Mouse (Mus musculus) forebrain, embryonic 11.5 days (tissue): ENCODE measurements around the gene Eef1akmt3. TPM values are rescaled to one million over a fixed set of nuclear protein-coding genes. Genes with fewer than 3 reads are reported as not detected.

Experiments
- ATAC-seq: fragments of 200-750 bp; cut with Nextera tagmentation; replicated peaks from 2 replicates; pipeline ENCODE4 v1.8.0; 2017; ENCODE audit warnings: moderate TSS enrichment; ENCODE audit not compliant: low FRiP score
- DNase-seq: peaks from one replicate; pipeline ENCODE4 v3.0.0-alpha.2; 2017; ENCODE audit warnings: low spot score
- H3K27ac ChIP-seq: fragments of 300-500 bp; sonication (generic); 2 replicates; pipeline ENCODE4 v1.5.1; 2014; ENCODE audit warnings: low read depth, low read length
- H3K27me3 ChIP-seq: fragments of 300-500 bp; sonication (generic); 2 replicates; pipeline ENCODE4 v1.6.1; 2014; ENCODE audit warnings: mild to moderate bottlenecking, low read length, mixed read lengths; ENCODE audit not compliant: control insufficient read depth, insufficient read depth
- H3K36me3 ChIP-seq: fragments of 300-500 bp; sonication (generic); 2 replicates; pipeline ENCODE4 v1.6.1; 2014; ENCODE audit warnings: mild to moderate bottlenecking, low read length, moderate library complexity, mixed read lengths; ENCODE audit not compliant: control insufficient read depth, insufficient read depth
- H3K4me1 ChIP-seq: fragments of 300-500 bp; sonication (generic); replicated peaks from 2 replicates; pipeline ENCODE4 v1.6.1; 2014; ENCODE audit warnings: low read length, mixed read lengths; ENCODE audit not compliant: control insufficient read depth, insufficient read depth
- H3K4me2 ChIP-seq: fragments of 300-500 bp; sonication (generic); 2 replicates; pipeline ENCODE4 v1.6.1; 2014; ENCODE audit warnings: low read depth, mild to moderate bottlenecking, low read length, moderate library complexity, mixed read lengths; ENCODE audit not compliant: severe bottlenecking
- H3K4me3 ChIP-seq: fragments of 300-500 bp; sonication (generic); 2 replicates; pipeline ENCODE4 v1.5.1; 2014; ENCODE audit warnings: low read depth, low read length
- H3K9ac ChIP-seq: fragments of 300-500 bp; sonication (generic); 2 replicates; pipeline ENCODE4 v1.6.1; 2014; ENCODE audit warnings: low read length
- H3K9me3 ChIP-seq: fragments of 300-500 bp; sonication (generic); 2 replicates; pipeline ENCODE4 v1.6.1; 2016; ENCODE audit warnings: low read length, mixed read lengths; ENCODE audit not compliant: control insufficient read depth
- WGBS: fragments of 180-500 bp; shearing (Covaris S2); extraction: QIAGEN DNeasy Blood & Tissue Kit; methylation state at CpG from one replicate; pipeline ENCODE4 v1.1.7; 2014; 5-methylcytosine and 5-hydroxymethylcytosine counted together
- polyA plus RNA-seq: library from polyadenylated mRNA; unstranded; fragments of >200 nt; fragmentation: Nextera tagmentation; extraction: Ambion mirVana; gene quantifications from 2 replicates; pipeline ENCODE4 v1.2.1, GENCODE M21; 2014

Eef1akmt3 gene
- polyA plus RNA-seq, 1 experiment from 2014 or later = 0.11 TPM

GRCm38 (mm10) chr10:127080901-127081780 is 39.8 kb upstream of the Eef1akmt3 start:
- no peak for ATAC-seq
- Histone ChIP-seq H3K4me2 (peak overlapping the region; percentile 100), H3K27ac (no peak overlapping the region), H3K4me1 (peaks cover 27% of the 10 kb centered on the region; the same call in 1 of the 2 replicates), H3K27me3 (peaks cover 49% of the 10 kb centered on the region), H3K4me3 (peak overlapping the region; percentile 24), H3K9me3 (no peaks in the 10 kb centered on the region), H3K9ac (peak overlapping the region; percentile 32), H3K36me3 (no peaks in the 10 kb centered on the region)
- no peak for DNase-seq
- 2% methylated on average over 48 of the region's 48 CpGs for WGBS

- under 1% methylated on average over 57 of the region's 70 CpGs for WGBS
- H3K9me3 ChIP-seq = no peaks in the 10 kb centered on the region
- peak overlapping the region; percentile 100 for H3K4me2 ChIP-seq
- DNase-seq (peak; percentile 77), ATAC-seq (0 out of 2 replicates have a peak, but pooled peaks have one; percentile 14)
- no peaks in the 10 kb centered on the region for H3K36me3 ChIP-seq
- peak overlapping the region; percentile 65 for H3K4me3 ChIP-seq
- H3K27ac ChIP-seq = no peak overlapping the region
- peaks cover 50% of the 10 kb centered on the region for H3K27me3 ChIP-seq
- peak overlapping the region; percentile 70 for H3K9ac ChIP-seq
- H3K4me1 ChIP-seq = peaks cover 27% of the 10 kb centered on the region; the same call in 1 of the 2 replicates
These were observed 38.5 kb upstream of the Eef1akmt3 start for GRCm38 (mm10) chr10:127079665-127080391.

GRCm38 (mm10) chr10:127078677-127079575 is 37.6 kb upstream of the Eef1akmt3 start:
- peaks cover 50% of the 10 kb centered on the region for H3K27me3 ChIP-seq
- H3K4me3 ChIP-seq = peak overlapping the region; percentile 65
- peak; percentile 81 for DNase-seq
- 1% methylated on average over 44 of the region's 49 CpGs for WGBS
- peak; percentile 71 for ATAC-seq
- peak overlapping the region; percentile 70 for H3K9ac ChIP-seq
- H3K9me3 ChIP-seq = no peaks in the 10 kb centered on the region
- no peaks in the 10 kb centered on the region for H3K36me3 ChIP-seq
- H3K4me2 ChIP-seq = peak overlapping the region; percentile 100
- H3K4me1 ChIP-seq = peaks cover 27% of the 10 kb centered on the region; the same call in 1 of the 2 replicates
- H3K27ac ChIP-seq = 0 out of 2 replicates have a peak overlapping the region, but pooled peaks have one; percentile 12

- H3K27ac ChIP-seq = no peak overlapping the region
- peak; percentile 55 for DNase-seq
- H3K36me3 ChIP-seq = no peaks in the 10 kb centered on the region
- peak overlapping the region; percentile 100 for H3K4me2 ChIP-seq
- H3K4me3 ChIP-seq = peak overlapping the region; percentile 65
- no peak overlapping the region for H3K9ac ChIP-seq
- WGBS = 4% methylated on average over 12 of the region's 12 CpGs
- ATAC-seq = peak; percentile 35
- H3K4me1 ChIP-seq = peaks cover 27% of the 10 kb centered on the region; the same call in 1 of the 2 replicates
- no peaks in the 10 kb centered on the region for H3K9me3 ChIP-seq
- peaks cover 48% of the 10 kb centered on the region for H3K27me3 ChIP-seq
These were observed 36.8 kb upstream of the Eef1akmt3 start for GRCm38 (mm10) chr10:127078001-127078676.

GRCm38 (mm10) chr10:127077515-127077914 is 36.2 kb upstream of the Eef1akmt3 start:
- Histone ChIP-seq H3K4me1 (peaks cover 27% of the 10 kb centered on the region; the same call in 1 of the 2 replicates), H3K27me3 (peaks cover 42% of the 10 kb centered on the region), H3K9me3 (no peaks in the 10 kb centered on the region), H3K4me3 (no peak overlapping the region), H3K27ac (no peak overlapping the region), H3K4me2 (no peak overlapping the region; the same call in 1 of the 2 replicates), H3K9ac (no peak overlapping the region), H3K36me3 (no peaks in the 10 kb centered on the region)
- no peak for ATAC-seq
- DNase-seq = peak; percentile 47
- 3% methylated on average over 10 of the region's 10 CpGs for WGBS

GRCm38 (mm10) chr10:127076082-127076481 is 34.8 kb upstream of the Eef1akmt3 start:
- H3K9me3 ChIP-seq = no peaks in the 10 kb centered on the region
- H3K4me3 ChIP-seq = no peak overlapping the region
- DNase-seq (peak; percentile 50), ATAC-seq (no peak)
- H3K4me2 ChIP-seq = no peak overlapping the region
- peaks cover 17% of the 10 kb centered on the region; the same call in 1 of the 2 replicates for H3K4me1 ChIP-seq
- WGBS = 64% methylated on average over 4 of the region's 4 CpGs
- H3K27ac ChIP-seq = no peak overlapping the region
- H3K27me3 ChIP-seq = peaks cover 28% of the 10 kb centered on the region
- no peaks in the 10 kb centered on the region for H3K36me3 ChIP-seq
- no peak overlapping the region for H3K9ac ChIP-seq

GRCm38 (mm10) chr10:127075651-127076050 is 34.3 kb upstream of the Eef1akmt3 start:
- Histone ChIP-seq H3K27me3 (peaks cover 24% of the 10 kb centered on the region), H3K9ac (no peak overlapping the region), H3K36me3 (no peaks in the 10 kb centered on the region), H3K9me3 (no peaks in the 10 kb centered on the region), H3K4me2 (no peak overlapping the region), H3K4me1 (peaks cover 18% of the 10 kb centered on the region; the same call in 1 of the 2 replicates), H3K4me3 (no peak overlapping the region), H3K27ac (no peak overlapping the region)
- ATAC-seq (no peak), DNase-seq (no peak)
- WGBS = 80% methylated on average over 8 of the region's 8 CpGs
